Mouse (Mus musculus) cortical plate, adult 2 months (tissue): ENCODE data around the gene Cul9. TPM values are rescaled to one million over a fixed set of nuclear protein-coding genes. Genes with fewer than 3 reads are reported as not detected.
A peak's percentile ranks its signal among the peaks of the same experiment; 100 is the strongest.

ENCODE experiments used
- H3K27ac ChIP-seq: fragments of 200-500 bp; 2 replicates; pipeline ENCODE4 v1.5.1; 2012; ENCODE audit warnings: low read length, control low read depth, inconsistent platforms; ENCODE audit not compliant: insufficient read depth
- H3K4me1 ChIP-seq: fragments of 200-500 bp; 2 replicates; pipeline ENCODE4 v1.6.1; 2011; ENCODE audit warnings: low read length; ENCODE audit not compliant: control insufficient read depth, insufficient read depth
- H3K4me3 ChIP-seq: fragments of 200-500 bp; 2 replicates; pipeline ENCODE4 v1.5.1; 2011; ENCODE audit warnings: mild to moderate bottlenecking, low read length, control low read depth; ENCODE audit not compliant: insufficient read depth
- CTCF ChIP-seq: fragments of 200-500 bp; IDR thresholded peaks from 2 replicates; pipeline ENCODE4 v1.5.1; 2011; ENCODE audit warnings: mild to moderate bottlenecking, control low read depth, low read length; ENCODE audit not compliant: insufficient read depth; ENCODE audit errors: extremely low read depth
- POLR2A ChIP-seq: fragments of 200-500 bp; IDR thresholded peaks from 2 replicates; pipeline ENCODE4 v1.6.1; 2011; ENCODE audit warnings: mild to moderate bottlenecking, low read length, control low read depth; ENCODE audit not compliant: insufficient read depth; ENCODE audit errors: extremely low read depth
- polyA plus RNA-seq: library from polyadenylated mRNA; depleted of rRNA; stranded (reverse); fragments of >200 nt; gene quantifications from 2 replicates; pipeline ENCODE4 v1.2.3, GENCODE M21; 2012; rRNA removed

The Cul9 gene
- 60.0 and 70.5 TPM in 2 replicates for polyA plus RNA-seq

DNA sequence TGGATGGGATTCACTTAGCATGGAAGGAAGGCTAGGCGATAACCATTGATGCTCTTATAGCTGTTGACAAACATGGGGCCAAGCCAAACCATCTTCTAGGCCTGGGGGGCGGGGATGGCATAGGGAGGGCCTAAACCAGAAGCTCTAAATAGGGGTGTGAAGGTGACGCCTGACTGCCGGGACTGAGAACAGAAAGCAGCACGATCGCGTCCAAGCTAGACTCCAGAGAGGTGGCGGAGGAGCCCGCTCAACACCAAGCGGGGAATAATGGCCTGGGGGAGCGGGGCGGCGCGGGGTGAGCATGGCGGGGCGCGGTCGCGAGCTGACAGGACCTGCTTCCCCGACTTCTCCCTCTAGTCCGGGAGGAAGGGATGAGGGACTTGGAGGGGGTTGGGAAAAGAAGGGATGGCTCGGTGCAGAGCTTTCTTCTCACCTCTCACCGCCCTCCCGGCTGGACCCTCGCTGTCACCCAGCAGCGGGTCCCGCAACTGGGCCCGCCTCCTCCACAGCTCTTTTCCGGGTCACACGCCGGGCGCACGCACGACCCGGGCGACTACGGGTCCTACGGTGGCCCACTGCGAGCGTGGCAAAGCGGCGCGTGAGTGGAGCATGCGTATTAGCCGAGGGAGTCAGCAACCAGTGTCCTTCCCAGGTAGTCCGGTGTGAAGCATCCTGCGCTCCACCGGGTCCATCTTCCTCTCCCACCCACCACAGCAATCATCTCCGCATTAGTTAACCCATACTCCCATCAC, at the start of gene Cul9:
Gene Cul9 (minus strand): TSS at position 576 of the 752 bp plus-strand sequence.
- TF ChIP-seq POLR2A, result peak; percentile 63; the same call in 1 of the 2 replicates
- no peak for TF ChIP-seq CTCF
- no peak within 1 kb of the TSS for H3K27ac ChIP-seq
- H3K4me3 ChIP-seq, result peak within 1 kb of the TSS; percentile 78
- peaks cover 4% of the 10 kb centered on the region; the same call in 1 of the 2 replicates for H3K4me1 ChIP-seq

GRCm38 (mm10) chr17:46595336-46595735, 49.1 kb upstream of the Cul9 start:
- Histone ChIP-seq H3K4me3 (no peak overlapping the region), H3K27ac (peak overlapping the region; percentile 38; the same call in 1 of the 2 replicates), H3K4me1 (peaks cover 1% of the 10 kb centered on the region; the same call in 1 of the 2 replicates)
- peak; percentile 47 for TF ChIP-seq POLR2A
- no peak for TF ChIP-seq CTCF

- TF ChIP-seq POLR2A (no peak), CTCF (no peak)
- no peak overlapping the region for H3K4me3 ChIP-seq
- H3K27ac ChIP-seq, result peak overlapping the region; percentile 38
- H3K4me1 ChIP-seq, result peaks cover 1% of the 10 kb centered on the region; the same call in 1 of the 2 replicates
These were observed 48.4 kb upstream of the Cul9 start for GRCm38 (mm10) chr17:46594606-46595005.

GRCm38 (mm10) chr17:46593124-46593523, 46.9 kb upstream of the Cul9 start:
- Histone ChIP-seq H3K4me1 (no peaks in the 10 kb centered on the region), H3K4me3 (no peak overlapping the region), H3K27ac (no peak overlapping the region)
- TF ChIP-seq POLR2A, result no peak
- TF ChIP-seq CTCF, result no peak

DNA sequence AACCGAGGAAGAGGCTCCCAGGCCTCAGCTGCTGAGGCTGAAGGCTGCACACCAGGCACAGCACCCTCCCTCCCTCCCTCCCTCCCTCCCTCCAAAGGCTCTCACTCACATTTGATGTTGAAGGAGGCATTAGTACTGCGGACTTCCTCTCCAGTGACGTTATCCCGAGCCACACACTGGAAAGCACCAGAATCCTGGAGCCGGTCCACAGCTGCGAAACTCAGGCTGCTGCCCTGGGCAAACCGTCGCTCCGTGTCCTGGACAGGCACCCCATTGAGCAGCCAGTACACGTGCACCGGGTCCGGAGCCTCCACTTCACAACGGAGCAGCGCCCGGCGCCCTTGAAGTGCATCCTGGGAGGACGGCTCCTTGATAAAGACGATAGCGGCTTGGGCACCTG, 45.2 kb upstream of the Cul9 start:
- H3K4me3 ChIP-seq, result no peak overlapping the region
- TF ChIP-seq POLR2A (no peak), CTCF (no peak)
- H3K4me1 ChIP-seq, result no peaks in the 10 kb centered on the region
- H3K27ac ChIP-seq, result no peak overlapping the region

GRCm38 (mm10) chr17:46590439-46590838, 44.3 kb upstream of the Cul9 start:
- no peak for TF ChIP-seq POLR2A
- TF ChIP-seq CTCF, result no peak
- Histone ChIP-seq H3K27ac (no peak overlapping the region), H3K4me1 (no peaks in the 10 kb centered on the region), H3K4me3 (no peak overlapping the region)

DNA sequence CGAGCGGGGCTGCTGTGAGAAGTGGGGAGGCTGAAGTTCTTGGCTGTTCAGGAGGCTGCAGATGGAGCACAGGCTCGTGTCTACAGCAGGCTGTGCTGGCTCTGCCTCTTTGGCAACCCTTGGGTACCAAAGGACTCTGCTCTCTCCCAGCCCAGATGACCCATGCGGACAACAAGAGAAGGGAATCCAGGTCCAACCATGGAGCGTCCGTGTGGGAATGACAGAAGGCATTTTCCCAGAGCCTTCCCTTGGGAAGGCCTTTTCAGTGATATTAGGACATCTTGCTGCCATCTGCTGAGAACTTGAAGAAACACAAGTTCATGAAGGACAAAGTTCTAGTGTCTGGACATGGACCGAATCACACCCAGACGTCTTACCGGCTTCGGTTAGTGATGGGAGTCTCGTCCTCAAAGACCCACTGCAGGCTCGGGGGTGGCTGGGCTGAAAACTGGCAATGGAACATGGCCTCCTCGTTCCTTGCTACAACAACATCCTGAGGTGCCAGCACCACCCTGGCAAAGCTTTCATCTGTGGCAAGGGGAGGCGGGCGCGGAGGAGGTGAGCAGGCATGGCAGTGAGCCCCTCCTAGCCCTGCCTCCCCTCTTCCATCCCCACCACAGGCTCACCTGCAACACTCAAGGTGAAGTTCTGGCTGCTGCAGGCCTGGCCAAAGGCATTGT, 43.6 kb upstream of the Cul9 start:
- H3K4me1 ChIP-seq, result no peaks in the 10 kb centered on the region

DNA sequence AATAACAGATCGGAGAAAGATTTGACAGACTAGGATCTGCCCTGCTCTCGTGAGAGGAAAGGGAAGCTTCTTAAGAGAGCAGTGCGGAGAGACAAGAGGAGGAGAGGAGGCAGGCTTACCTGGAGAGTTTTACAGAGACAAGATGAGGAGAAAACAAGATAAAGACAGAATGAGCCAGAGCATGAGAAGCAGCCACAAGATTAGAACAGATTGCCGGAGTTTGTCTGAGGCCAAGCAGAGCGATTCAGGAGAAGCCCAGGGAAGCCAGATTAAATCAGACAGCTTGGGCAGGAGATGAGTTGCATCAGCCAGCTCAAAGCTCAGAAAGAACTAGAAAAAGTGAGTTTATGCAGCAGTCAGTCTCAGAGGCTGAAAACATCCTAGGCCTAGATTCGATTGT, 42.7 kb upstream of the Cul9 start:
- no peak overlapping the region for H3K4me3 ChIP-seq
- H3K4me1 ChIP-seq, result no peaks in the 10 kb centered on the region
- no peak overlapping the region for H3K27ac ChIP-seq
- TF ChIP-seq POLR2A (no peak), CTCF (no peak)

More for the DNA sequence above, 43.6 kb upstream of the Cul9 start:
- no peak overlapping the region for H3K27ac ChIP-seq
- TF ChIP-seq POLR2A, result no peak
- TF ChIP-seq CTCF, result peak; percentile 9; the same call in 1 of the 2 replicates
- H3K4me3 ChIP-seq, result no peak overlapping the region

GRCm38 (mm10) chr17:46588173-46588572, 42.0 kb upstream of the Cul9 start:
- Histone ChIP-seq H3K4me1 (no peaks in the 10 kb centered on the region), H3K4me3 (no peak overlapping the region), H3K27ac (no peak overlapping the region)
- no peak for TF ChIP-seq POLR2A
- TF ChIP-seq CTCF, result no peak
